Mouse (Mus musculus) C2C12 (cell line): ENCODE measurements at regions not wholly inside any gene's neighbourhood (a gene's known extent, or its start where the extent isn't known, plus 50 kb on each side); places are given as distances from the start of the nearest gene placed in this dataset.

Experiments
- H3K27me3 ChIP-seq: one replicate; pipeline ENCODE4 v1.6.1; 2011; ENCODE audit not compliant: control insufficient read depth, insufficient read depth, insufficient read length
- H3K36me3 ChIP-seq: one replicate; pipeline ENCODE4 v1.6.1; 2011; ENCODE audit not compliant: control insufficient read depth, insufficient read depth
- H3K4me3 ChIP-seq: one replicate; pipeline ENCODE4 v1.5.1; 2011; ENCODE audit warnings: mild to moderate bottlenecking, control low read depth; ENCODE audit not compliant: poor library complexity, insufficient read depth, severe bottlenecking
- H3K79me2 ChIP-seq: one replicate; pipeline ENCODE4 v1.6.1; 2011; ENCODE audit not compliant: control insufficient read depth, insufficient read depth
- H3K79me3 ChIP-seq: one replicate; pipeline ENCODE4 v1.6.1; 2011; ENCODE audit warnings: low read depth, control low read depth
- H3ac ChIP-seq: one replicate; pipeline ENCODE3; 2011; ENCODE audit warnings: low read depth; ENCODE audit not compliant: control insufficient read depth, insufficient read length
- CEBPB ChIP-seq: IDR thresholded peaks from one replicate; pipeline ENCODE4 v1.6.1; 2011; ENCODE audit warnings: low read depth, mild to moderate bottlenecking, control low read depth, moderate library complexity
- CTCF ChIP-seq: IDR thresholded peaks from one replicate; pipeline ENCODE4 v1.5.1; 2011; ENCODE audit not compliant: control insufficient read depth, insufficient read depth, insufficient read length
- FOSL1 ChIP-seq: IDR thresholded peaks from one replicate; pipeline ENCODE4 v1.8.0; 2011; ENCODE audit warnings: mild to moderate bottlenecking, low read length; ENCODE audit not compliant: poor library complexity, insufficient read depth, severe bottlenecking
- MAX ChIP-seq: IDR thresholded peaks from one replicate; pipeline ENCODE4 v1.6.1; 2011; ENCODE audit warnings: mild to moderate bottlenecking, control low read depth
- MYOD1 ChIP-seq: IDR thresholded peaks from one replicate; pipeline ENCODE4 v1.6.1; 2011; ENCODE audit warnings: low read depth; ENCODE audit not compliant: control insufficient read depth, insufficient read length
- MYOG ChIP-seq: IDR thresholded peaks from one replicate; pipeline ENCODE4 v1.6.1; 2011; ENCODE audit not compliant: control insufficient read depth, insufficient read length; ENCODE audit errors: extremely low read depth
- USF1 ChIP-seq: IDR thresholded peaks from one replicate; pipeline ENCODE4 v1.6.1; 2011; ENCODE audit warnings: low read depth, mild to moderate bottlenecking, control low read depth, moderate library complexity

GRCm38 (mm10) chr6:139135693-139136092 is 366.1 kb downstream of the Rergl start:
- no peak for TF ChIP-seq CEBPB
- no peak for TF ChIP-seq FOSL1
- TF ChIP-seq MYOD1, result no peak
- TF ChIP-seq MAX, result no peak
- TF ChIP-seq USF1, result no peak
- no peak for TF ChIP-seq CTCF
- no peak for TF ChIP-seq MYOG

GRCm38 (mm10) chr6:139132083-139132679 is 369.6 kb downstream of the Rergl start:
- no peak overlapping the region for H3K4me3 ChIP-seq
- no peaks in the 10 kb centered on the region for H3K79me3 ChIP-seq
- no peaks in the 10 kb centered on the region for H3K36me3 ChIP-seq
- H3ac ChIP-seq, result no peak overlapping the region
- H3K79me2 ChIP-seq, result no peaks in the 10 kb centered on the region
- H3K27me3 ChIP-seq, result no peaks in the 10 kb centered on the region
- TF ChIP-seq USF1 (no peak), MAX (no peak), FOSL1 (no peak), CEBPB (no peak), CTCF (no peak), MYOG (no peak), MYOD1 (no peak)

More at GRCm38 (mm10) chr6:139135693-139136092, 366.1 kb downstream of the Rergl start:
- H3ac ChIP-seq, result no peak overlapping the region
- H3K79me3 ChIP-seq, result no peaks in the 10 kb centered on the region
- H3K4me3 ChIP-seq, result no peak overlapping the region
- H3K27me3 ChIP-seq, result no peaks in the 10 kb centered on the region
- H3K79me2 ChIP-seq, result no peaks in the 10 kb centered on the region
- no peaks in the 10 kb centered on the region for H3K36me3 ChIP-seq

GRCm38 (mm10) chr6:139108263-139108662 is 393.5 kb downstream of the Rergl start:
- no peaks in the 10 kb centered on the region for H3K79me3 ChIP-seq
- H3ac ChIP-seq, result no peak overlapping the region
- H3K27me3 ChIP-seq, result no peaks in the 10 kb centered on the region
- no peaks in the 10 kb centered on the region for H3K79me2 ChIP-seq
- H3K36me3 ChIP-seq, result no peaks in the 10 kb centered on the region
- H3K4me3 ChIP-seq, result no peak overlapping the region
- TF ChIP-seq MYOG (no peak), CTCF (no peak), FOSL1 (no peak)

GRCm38 (mm10) chr6:139103397-139103796 is 398.4 kb downstream of the Rergl start:
- Histone ChIP-seq H3K36me3 (no peaks in the 10 kb centered on the region), H3K79me2 (no peaks in the 10 kb centered on the region), H3K4me3 (no peak overlapping the region), H3K27me3 (no peaks in the 10 kb centered on the region), H3K79me3 (no peaks in the 10 kb centered on the region), H3ac (no peak overlapping the region)
- no peak for TF ChIP-seq CEBPB
- no peak for TF ChIP-seq FOSL1
- no peak for TF ChIP-seq MAX
- TF ChIP-seq CTCF, result no peak
- TF ChIP-seq MYOG, result no peak
- TF ChIP-seq MYOD1, result no peak
- TF ChIP-seq USF1, result no peak

GRCm38 (mm10) chr6:139099273-139099672 is 402.5 kb downstream of the Rergl start:
- TF ChIP-seq USF1, result no peak
- TF ChIP-seq MAX, result no peak
- H3K4me3 ChIP-seq, result no peak overlapping the region
- H3K36me3 ChIP-seq, result no peaks in the 10 kb centered on the region
- H3K79me3 ChIP-seq, result no peaks in the 10 kb centered on the region
- H3ac ChIP-seq, result no peak overlapping the region
- H3K27me3 ChIP-seq, result no peaks in the 10 kb centered on the region
- no peaks in the 10 kb centered on the region for H3K79me2 ChIP-seq

GRCm38 (mm10) chr6:139075433-139075832 is 417.1 kb upstream of the Igbp1b start:
- Histone ChIP-seq H3K79me3 (no peaks in the 10 kb centered on the region), H3K27me3 (no peaks in the 10 kb centered on the region), H3K4me3 (no peak overlapping the region), H3ac (no peak overlapping the region), H3K79me2 (no peaks in the 10 kb centered on the region), H3K36me3 (no peaks in the 10 kb centered on the region)
- TF ChIP-seq MYOD1 (no peak), MAX (no peak), MYOG (no peak), CEBPB (no peak), CTCF (no peak), USF1 (no peak), FOSL1 (no peak)

- Histone ChIP-seq H3ac (no peak overlapping the region), H3K79me3 (no peaks in the 10 kb centered on the region), H3K36me3 (no peaks in the 10 kb centered on the region), H3K27me3 (no peaks in the 10 kb centered on the region), H3K4me3 (no peak overlapping the region), H3K79me2 (no peaks in the 10 kb centered on the region)
- TF ChIP-seq CTCF (no peak), USF1 (no peak), MYOD1 (no peak), FOSL1 (no peak), CEBPB (no peak), MAX (no peak)
Measured at GRCm38 (mm10) chr6:139027696-139028095, 369.4 kb upstream of the Igbp1b start.
